Mouse (Mus musculus): Measurements from ENCODE around the gene Lama2. TPM values are rescaled to one million over a fixed set of nuclear protein-coding genes. Genes with fewer than 3 reads are reported as not detected.

The Lama2 gene
- polyA plus RNA-seq, 1 experiment = 24.2 TPM

- Histone ChIP-seq H3K27ac (ENCODE audit: insufficient read depth, low read length) (no peak overlapping the region), H3K4me1 (ENCODE audit: control insufficient read depth, insufficient read depth, low read length) (no peaks in the 10 kb centered on the region), H3K4me3 (ENCODE audit: insufficient read depth, low read length) (peak overlapping the region; percentile 42)
- TF ChIP-seq POLR2A (IDR thresholded peaks at IDR 0.05; ENCODE audit: low read depth, low read length) (peak; percentile 61), CTCF (IDR thresholded peaks at IDR 0.05; ENCODE audit: borderline replicate concordance, insufficient read depth, low read length) (no peak)
These were observed 2.7 kb downstream of the Lama2 start for GRCm38 (mm10) chr10:27616641-27617415.

- TF ChIP-seq POLR2A (IDR thresholded peaks at IDR 0.05; ENCODE audit: low read depth, low read length) = no peak
- no peak for TF ChIP-seq CTCF (IDR thresholded peaks at IDR 0.05; ENCODE audit: borderline replicate concordance, insufficient read depth, low read length)
- H3K27ac ChIP-seq (ENCODE audit: insufficient read depth, low read length) = no peak overlapping the region
- H3K4me1 ChIP-seq (ENCODE audit: control insufficient read depth, insufficient read depth, low read length) = peaks cover 4% of the 10 kb centered on the region
- H3K4me3 ChIP-seq (ENCODE audit: insufficient read depth, low read length) = no peak overlapping the region
These were observed 23.9 kb downstream of the Lama2 start for GRCm38 (mm10) chr10:27595675-27596074.

GRCm38 (mm10) chr10:27533217-27533616 lies 86.3 kb downstream of the Lama2 start:
- Histone ChIP-seq H3K27ac (ENCODE audit: insufficient read depth, low read length) (no peak overlapping the region), H3K4me1 (ENCODE audit: control insufficient read depth, insufficient read depth, low read length) (no peaks in the 10 kb centered on the region), H3K4me3 (ENCODE audit: insufficient read depth, low read length) (no peak overlapping the region)
- TF ChIP-seq CTCF (IDR thresholded peaks at IDR 0.05; ENCODE audit: borderline replicate concordance, insufficient read depth, low read length) = no peak
- no peak for TF ChIP-seq POLR2A (IDR thresholded peaks at IDR 0.05; ENCODE audit: low read depth, low read length)

- TF ChIP-seq POLR2A (IDR thresholded peaks at IDR 0.05; ENCODE audit: low read depth, low read length) = no peak
- Histone ChIP-seq H3K4me1 (ENCODE audit: control insufficient read depth, insufficient read depth, low read length) (no peaks in the 10 kb centered on the region), H3K4me3 (ENCODE audit: insufficient read depth, low read length) (no peak overlapping the region), H3K27ac (ENCODE audit: insufficient read depth, low read length) (no peak overlapping the region)
These were observed 110.6 kb downstream of the Lama2 start for GRCm38 (mm10) chr10:27508847-27509459.

- no peak overlapping the region for H3K27ac ChIP-seq (ENCODE audit: insufficient read depth, low read length)
- no peak for TF ChIP-seq POLR2A (IDR thresholded peaks at IDR 0.05; ENCODE audit: low read depth, low read length)
- TF ChIP-seq CTCF (IDR thresholded peaks at IDR 0.05; ENCODE audit: borderline replicate concordance, insufficient read depth, low read length) = no peak
- H3K4me3 ChIP-seq (ENCODE audit: insufficient read depth, low read length) = no peak overlapping the region
- no peaks in the 10 kb centered on the region for H3K4me1 ChIP-seq (ENCODE audit: control insufficient read depth, insufficient read depth, low read length)
These were observed 118.7 kb downstream of the Lama2 start for GRCm38 (mm10) chr10:27500863-27501262.

- Histone ChIP-seq H3K4me3 (ENCODE audit: insufficient read depth, low read length) (no peak overlapping the region), H3K4me1 (ENCODE audit: control insufficient read depth, insufficient read depth, low read length) (no peaks in the 10 kb centered on the region), H3K27ac (ENCODE audit: insufficient read depth, low read length) (no peak overlapping the region)
- no peak for TF ChIP-seq POLR2A (IDR thresholded peaks at IDR 0.05; ENCODE audit: low read depth, low read length)
- no peak for TF ChIP-seq CTCF (IDR thresholded peaks at IDR 0.05; ENCODE audit: borderline replicate concordance, insufficient read depth, low read length)
These were observed 131.1 kb downstream of the Lama2 start for GRCm38 (mm10) chr10:27488452-27488851.

- no peak overlapping the region for H3K4me3 ChIP-seq (ENCODE audit: insufficient read depth, low read length)
- no peak for TF ChIP-seq POLR2A (IDR thresholded peaks at IDR 0.05; ENCODE audit: low read depth, low read length)
- no peak for TF ChIP-seq CTCF (IDR thresholded peaks at IDR 0.05; ENCODE audit: borderline replicate concordance, insufficient read depth, low read length)
These were observed 135.5 kb downstream of the Lama2 start for GRCm38 (mm10) chr10:27484041-27484440.

GRCm38 (mm10) chr10:27475540-27475939 lies 144.0 kb downstream of the Lama2 start:
- H3K4me3 ChIP-seq (ENCODE audit: insufficient read depth, low read length) = no peak overlapping the region
- H3K27ac ChIP-seq (ENCODE audit: insufficient read depth, low read length) = no peak overlapping the region
- no peaks in the 10 kb centered on the region; the same call in 1 of the 2 replicates for H3K4me1 ChIP-seq (ENCODE audit: control insufficient read depth, insufficient read depth, low read length)
- TF ChIP-seq POLR2A (IDR thresholded peaks at IDR 0.05; ENCODE audit: low read depth, low read length) = no peak
- TF ChIP-seq CTCF (IDR thresholded peaks at IDR 0.05; ENCODE audit: borderline replicate concordance, insufficient read depth, low read length) = no peak

More at GRCm38 (mm10) chr10:27484041-27484440, 135.5 kb downstream of the Lama2 start:
- no peak overlapping the region for H3K27ac ChIP-seq (ENCODE audit: insufficient read depth, low read length)
- H3K4me1 ChIP-seq (ENCODE audit: control insufficient read depth, insufficient read depth, low read length) = no peaks in the 10 kb centered on the region

GRCm38 (mm10) chr10:27468274-27468673 lies 151.3 kb downstream of the Lama2 start:
- TF ChIP-seq CTCF (IDR thresholded peaks at IDR 0.05; ENCODE audit: borderline replicate concordance, insufficient read depth, low read length) (no peak), POLR2A (IDR thresholded peaks at IDR 0.05; ENCODE audit: low read depth, low read length) (no peak)
- no peak overlapping the region for H3K27ac ChIP-seq (ENCODE audit: insufficient read depth, low read length)
- no peak overlapping the region for H3K4me3 ChIP-seq (ENCODE audit: insufficient read depth, low read length)
- no peaks in the 10 kb centered on the region for H3K4me1 ChIP-seq (ENCODE audit: control insufficient read depth, insufficient read depth, low read length)
